Mouse (Mus musculus) testis, adult 2 months (tissue): Measurements from ENCODE around the gene Sh2d4b.

Source experiments
- CTCF ChIP-seq: fragments of 200-500 bp; IDR thresholded peaks from 2 replicates; pipeline ENCODE4 v1.5.1; 2012; ENCODE audit warnings: low read depth, mild to moderate bottlenecking, inconsistent platforms, low read length, moderate library complexity; ENCODE audit not compliant: control insufficient read depth, insufficient read depth, insufficient replicate concordance
- POLR2A ChIP-seq: fragments of 200-500 bp; IDR thresholded peaks from 2 replicates; pipeline ENCODE4 v1.6.1; 2012; ENCODE audit warnings: low read depth, mild to moderate bottlenecking, inconsistent platforms, low read length, moderate library complexity; ENCODE audit not compliant: control insufficient read depth

DNA sequence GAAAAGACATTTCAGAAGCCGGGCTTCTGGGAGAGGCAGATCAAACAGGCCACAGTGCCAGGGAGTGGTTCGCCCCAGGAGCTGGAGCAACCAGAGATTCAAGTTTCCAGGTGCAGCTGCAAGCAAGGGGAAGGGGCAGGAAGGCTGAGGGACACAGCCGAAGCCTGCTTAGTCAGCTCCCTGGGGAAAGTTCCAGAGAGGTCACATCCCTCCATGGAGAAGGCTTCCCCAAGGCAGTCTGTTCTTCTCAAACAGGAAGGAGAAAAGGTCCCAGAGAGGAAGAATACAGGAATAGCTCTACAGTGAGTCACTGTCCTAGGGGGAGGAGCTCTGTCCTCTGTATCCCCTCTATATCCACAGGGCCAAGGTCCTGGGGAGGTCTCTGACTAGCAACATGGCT, 21.6 kb upstream of the Sh2d4b start:
- TF ChIP-seq POLR2A: no peak
- TF ChIP-seq CTCF: no peak
